In genomic region chr7:122288605-122289242, GRCm38 (mm10) we compare ENCODE assay signal across 9 mouse cellular contexts. TPM values are rescaled to one million over a fixed set of nuclear protein-coding genes. Genes with fewer than 3 reads are reported as not detected.
DNase-seq lines count a peak whose midpoint lies in the region; ATAC-seq and TF ChIP-seq lines count a peak whose summit lies in the region.
"Had no signal": no experiment of that assay in that cellular context is flagged by ENCODE, and none has a peak within 500 bp of the region (broad histone marks: within the 10 kb centered on the region; RNA-seq: fewer than 3 reads in every experiment).

Gene Prkcb, plus strand, starts transcription at chr7:122288751.

- H3K4me1 ChIP-seq in forebrain, embryonic 16.5 days (replicated peaks; ENCODE audit: control insufficient read depth, insufficient read depth, low read length): peaks cover 17% of the 10 kb centered on the region
- H3K4me1 ChIP-seq in lung, adult 2 months (ENCODE audit: control insufficient read depth, insufficient read depth, low read length): no peaks in the 10 kb centered on the region
- peaks cover 39% of the 10 kb centered on the region for H3K4me1 ChIP-seq in neural tube, embryonic 15.5 days
- H3K4me1 ChIP-seq in testis, adult 2 months (ENCODE audit: control insufficient read depth, insufficient read depth, low read length): peaks cover 5% of the 10 kb centered on the region

- no peaks in the 10 kb centered on the region for H3K36me3 ChIP-seq in forebrain, embryonic 16.5 days (ENCODE audit: control insufficient read depth, insufficient read depth)
- no peaks in the 10 kb centered on the region for H3K36me3 ChIP-seq in neural tube, embryonic 15.5 days
- H3K36me3 ChIP-seq in testis, adult 2 months (ENCODE audit: control insufficient read depth, insufficient read depth, low read length): no peaks in the 10 kb centered on the region

- no peak for TF ChIP-seq POLR2A in lung, adult 2 months (IDR thresholded peaks at IDR 0.05; ENCODE audit: borderline replicate concordance, extremely low read depth, low read depth, low read length)
- no peak for TF ChIP-seq POLR2A in testis, adult 2 months (IDR thresholded peaks at IDR 0.05; ENCODE audit: control insufficient read depth, low read depth, low read length)

- ATAC-seq in forebrain, embryonic 16.5 days: peak; percentile 89
- peak; percentile 96 for ATAC-seq in neural tube, embryonic 15.5 days (ENCODE audit: low FRiP score)

- H3K9me3 ChIP-seq in forebrain, embryonic 16.5 days (ENCODE audit: control insufficient read depth, low read length): no peaks in the 10 kb centered on the region
- H3K9me3 ChIP-seq in neural tube, embryonic 15.5 days (replicated peaks): no peaks in the 10 kb centered on the region

- H3K4me3 ChIP-seq in forebrain, embryonic 16.5 days (replicated peaks; ENCODE audit: low read length): peak within 1 kb of the TSS; percentile 68
- peak within 1 kb of the TSS; percentile 8 for H3K4me3 ChIP-seq in lung, adult 2 months (replicated peaks; ENCODE audit: extremely low read depth, low read depth, low read length)
- peak within 1 kb of the TSS; percentile 73 for H3K4me3 ChIP-seq in neural tube, embryonic 15.5 days (replicated peaks)
- H3K4me3 ChIP-seq in testis, adult 2 months (ENCODE audit: control insufficient read depth, low read depth, low read length): peak within 1 kb of the TSS; percentile 60

- H3K27ac ChIP-seq in forebrain, embryonic 16.5 days (ENCODE audit: low read length): no peak within 1 kb of the TSS
- H3K27ac ChIP-seq in neural tube, embryonic 15.5 days (replicated peaks): peak within 1 kb of the TSS; percentile 79
- H3K27ac ChIP-seq in testis, adult 2 months (ENCODE audit: control insufficient read depth, insufficient read depth, low read depth, low read length): no peak within 1 kb of the TSS

- WGBS in forebrain, embryonic 16.5 days: 3% methylated on average over 35 of the region's 42 CpGs
- WGBS in lung, adult 2 months: 6% methylated on average over 42 of the region's 42 CpGs
- WGBS in neural tube, embryonic 15.5 days: 3% methylated on average over 39 of the region's 42 CpGs

- no peak for TF ChIP-seq CTCF in lung, adult 2 months (IDR thresholded peaks at IDR 0.05; ENCODE audit: insufficient read depth, low read length)
- no peak for TF ChIP-seq CTCF in testis, adult 2 months (IDR thresholded peaks at IDR 0.05; ENCODE audit: control insufficient read depth, insufficient read depth, insufficient replicate concordance, low read depth, low read length)

- peak within 1 kb of the TSS; percentile 74 for H3K4me2 ChIP-seq in forebrain, embryonic 16.5 days (ENCODE audit: low read length)
- H3K4me2 ChIP-seq in neural tube, embryonic 15.5 days: peak within 1 kb of the TSS; percentile 89

- H3K9ac ChIP-seq in forebrain, embryonic 16.5 days (replicated peaks; ENCODE audit: low read depth, low read length): peak within 1 kb of the TSS; percentile 69
- H3K9ac ChIP-seq in neural tube, embryonic 15.5 days (replicated peaks): peak within 1 kb of the TSS; percentile 78

- peaks cover 10% of the 10 kb centered on the region; the same call in 1 of the 2 replicates for H3K27me3 ChIP-seq in forebrain, embryonic 16.5 days (replicated peaks; ENCODE audit: control insufficient read depth, insufficient read depth, low read length)
- no peaks in the 10 kb centered on the region for H3K27me3 ChIP-seq in neural tube, embryonic 15.5 days (replicated peaks)
- no peaks in the 10 kb centered on the region for H3K27me3 ChIP-seq in testis, adult 2 months (ENCODE audit: control insufficient read depth, insufficient read depth, low read length)

- DNase-seq in CD8-positive naive resting alpha-beta T cell, adult 2 months (ENCODE audit: low read depth in 2 of 2, low spot score in 2 of 2): peak; percentile 78 to 84
- peak; percentile 85 for DNase-seq in cerebellum, adult 11-12 months
- DNase-seq in heart, postnatal 4 days: peak; percentile 69
- DNase-seq in layer of hippocampus, adult 8-10 months (ENCODE audit: low spot score in 2 of 2): peak; percentile 78
- DNase-seq in lung, adult 2 months: peak; percentile 7

RNA-seq across cellular contexts. Expression of gene Prkcb, which starts in this region (rescaled TPM):
- polyA plus RNA-seq in forebrain, embryonic 16.5 days (2015; fragmentation: Nextera tagmentation; extraction: Ambion mirVana): 50.2 and 60.9 TPM in 2 replicates
- 1 to 10 TPM; 2.1 to 3.0 TPM for total RNA-seq in heart, postnatal 4 days (2021)
- 100 to 1,000 TPM; 650 to 790 (median 729) TPM for total RNA-seq in layer of hippocampus, adult 8-10 months (2022)
- polyA plus RNA-seq in lung, adult 2 months (2012; rRNA removed): 7.8 and 10.9 TPM in 2 replicates
- 134 and 150 TPM in 2 replicates for polyA plus RNA-seq in neural tube, embryonic 15.5 days (2015; fragmentation: Nextera tagmentation; extraction: Ambion mirVana)
- 3.4 and 4.2 TPM in 2 replicates for polyA plus RNA-seq in testis, adult 2 months (2012; rRNA removed)
- polyA plus RNA-seq: Patski had no signal

Comparison
In these comparisons a context has a peak if more than half of its experiments do, and no peak if none do; other contexts are left out.
1. RNA of gene Prkcb (total RNA-seq): 650 to 790 TPM in layer of hippocampus, adult 8-10 months; 2.1 to 3.0 TPM in heart, postnatal 4 days; every median in the first group is over 100 times any median in the second.
2. DNase-seq: peak in every context shown above with its lines; median percentile 85 in cerebellum, adult 11-12 months; 81 in CD8-positive naive resting alpha-beta T cell, adult 2 months; 78 in layer of hippocampus, adult 8-10 months; 69 in heart, postnatal 4 days; 7 in lung, adult 2 months.
3. H3K4me3 ChIP-seq: peak in every context shown above with its lines; median percentile 73 in neural tube, embryonic 15.5 days; 68 in forebrain, embryonic 16.5 days; 60 in testis, adult 2 months; 8 in lung, adult 2 months.